Mouse (Mus musculus): ENCODE measurements around the gene Trim54.

The Trim54 gene

DNA sequence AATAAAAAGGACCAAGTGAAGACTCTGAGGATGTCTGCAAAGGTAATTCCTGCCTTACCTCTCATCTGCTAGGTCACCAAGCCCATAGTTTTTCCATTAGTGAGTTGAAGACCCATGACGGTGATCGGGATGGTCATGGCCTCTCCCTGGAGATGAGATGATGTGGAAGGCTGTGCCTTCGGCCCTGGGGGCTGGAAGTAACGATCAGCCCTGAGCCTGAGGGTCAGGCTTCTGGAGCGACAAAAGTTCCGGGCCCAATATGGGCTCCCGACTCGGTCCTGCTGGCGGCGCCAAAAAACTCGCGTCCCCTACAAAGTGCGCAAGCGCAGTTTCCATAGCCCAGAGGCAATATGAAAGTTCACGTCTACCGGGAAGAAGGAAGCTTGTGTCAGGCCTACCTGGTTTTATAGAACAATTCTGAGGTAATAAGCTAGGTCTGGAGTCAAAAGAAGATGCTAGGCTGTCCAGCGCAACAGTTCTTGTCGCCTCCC is 8.5 kb upstream of the Trim54 start, which contains the start of gene Slc30a3:
Gene Slc30a3 (minus strand): TSS at position 238 of the 491 bp plus-strand sequence.
- DNase-seq: no peak

- peak; percentile 31 for DNase-seq
Measured at GRCm38 (mm10) chr5:31110781-31111180, 5.7 kb upstream of the Trim54 start.

- no peak for DNase-seq
Measured at GRCm38 (mm10) chr5:31116912-31117311, 400 bp downstream of the Trim54 start.

GRCm38 (mm10) chr5:31121111-31121510 is 4.6 kb downstream of the Trim54 start:
- DNase-seq: no peak

- no peak for DNase-seq
Measured at GRCm38 (mm10) chr5:31123481-31123880, 7.0 kb downstream of the Trim54 start.

- DNase-seq: no peak
Measured at GRCm38 (mm10) chr5:31126050-31126449, 9.5 kb downstream of the Trim54 start.

DNA sequence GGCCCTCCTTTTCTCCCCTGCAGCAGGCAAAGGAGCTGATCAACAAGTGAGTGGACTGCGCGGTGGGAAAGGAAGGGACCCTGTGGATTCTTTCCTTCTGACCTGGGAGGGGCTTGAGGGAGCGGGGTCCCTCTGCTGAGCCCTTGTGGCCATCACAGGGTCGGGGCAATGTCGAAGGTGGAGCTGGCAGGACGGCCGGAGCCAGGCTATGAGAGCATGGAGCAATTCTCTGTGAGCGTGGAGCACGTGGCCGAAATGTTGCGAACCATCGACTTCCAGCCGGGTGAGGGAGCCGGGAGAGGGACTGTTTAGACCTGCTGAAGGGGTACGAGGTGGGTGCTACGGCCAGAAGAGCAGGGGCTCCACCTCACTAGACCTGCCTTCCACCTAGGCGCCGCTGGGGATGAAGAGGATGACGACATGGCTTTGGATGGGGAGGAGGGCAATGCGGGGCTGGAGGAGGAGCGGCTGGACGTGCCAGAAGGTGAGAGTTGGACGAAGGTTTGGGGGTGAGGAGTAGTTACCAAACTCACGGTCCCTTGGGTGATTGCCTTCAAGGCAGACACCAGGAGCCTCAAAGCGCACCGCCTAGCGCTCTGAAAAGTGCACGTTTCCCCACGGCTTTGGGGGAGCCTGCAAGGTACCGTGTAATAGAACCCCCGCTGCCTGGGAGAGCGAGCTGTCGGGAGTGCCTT is 20.4 kb downstream of the Trim54 start:
- no peak for DNase-seq

DNA sequence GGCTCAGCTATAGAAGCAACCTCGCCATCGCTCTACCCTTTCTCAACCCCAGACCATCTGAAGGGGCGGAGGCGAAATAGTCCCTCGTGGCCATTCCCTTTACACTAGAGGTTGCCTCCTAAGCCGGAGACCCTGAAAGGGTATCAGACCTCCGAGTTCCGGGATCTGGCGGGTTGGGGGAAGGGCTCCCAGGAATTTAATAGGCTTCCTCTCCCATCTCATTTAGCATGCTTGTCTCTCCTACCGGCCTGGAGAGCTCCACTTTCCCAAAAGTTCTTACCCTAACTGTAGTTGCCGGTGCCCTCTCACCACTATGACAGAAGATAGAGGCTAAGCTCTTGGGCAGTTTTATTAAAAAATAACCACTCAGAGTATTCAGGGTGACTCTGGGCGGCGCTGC is 21.1 kb downstream of the Trim54 start:
- DNase-seq: no peak

DNA sequence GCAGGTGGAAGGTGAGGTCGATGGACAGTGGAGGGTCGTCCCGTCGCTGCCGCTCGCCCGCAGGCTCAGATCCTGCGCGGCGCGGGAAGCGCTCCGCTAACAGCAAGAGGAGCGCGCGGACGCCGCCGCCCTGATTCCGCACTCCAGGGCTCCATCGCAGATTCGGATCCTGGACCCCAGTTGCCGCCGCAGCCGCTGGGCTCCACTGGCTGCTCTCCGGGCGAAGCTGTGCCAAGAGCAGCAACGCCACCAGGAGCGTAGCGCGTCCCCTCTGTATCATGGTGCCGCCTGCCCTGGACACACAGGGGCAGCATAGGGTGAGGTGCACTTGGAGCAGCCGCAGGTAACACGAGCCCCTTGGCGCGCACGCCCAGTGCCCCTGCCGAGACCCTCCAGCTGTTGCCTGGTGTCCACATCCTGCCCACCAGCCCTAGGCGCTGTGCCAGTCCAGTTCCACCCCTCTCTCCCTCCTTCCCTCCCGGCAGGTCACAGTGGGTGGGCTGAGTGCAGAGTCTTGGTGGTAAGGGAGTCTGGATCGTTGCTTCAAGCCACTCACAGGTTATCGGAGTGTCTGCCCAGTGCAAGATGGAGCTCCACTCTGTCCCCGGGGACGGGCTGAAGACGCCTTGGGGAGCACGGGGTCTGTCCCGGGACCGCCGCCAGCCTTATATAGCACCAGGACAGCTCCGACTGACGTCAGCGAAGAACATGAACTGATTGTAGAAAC is 21.9 kb downstream of the Trim54 start, which contains the start of gene Ucn:
Gene Ucn (minus strand): TSS at position 589 of the 727 bp plus-strand sequence.
- peak; percentile 27 for DNase-seq

DNA sequence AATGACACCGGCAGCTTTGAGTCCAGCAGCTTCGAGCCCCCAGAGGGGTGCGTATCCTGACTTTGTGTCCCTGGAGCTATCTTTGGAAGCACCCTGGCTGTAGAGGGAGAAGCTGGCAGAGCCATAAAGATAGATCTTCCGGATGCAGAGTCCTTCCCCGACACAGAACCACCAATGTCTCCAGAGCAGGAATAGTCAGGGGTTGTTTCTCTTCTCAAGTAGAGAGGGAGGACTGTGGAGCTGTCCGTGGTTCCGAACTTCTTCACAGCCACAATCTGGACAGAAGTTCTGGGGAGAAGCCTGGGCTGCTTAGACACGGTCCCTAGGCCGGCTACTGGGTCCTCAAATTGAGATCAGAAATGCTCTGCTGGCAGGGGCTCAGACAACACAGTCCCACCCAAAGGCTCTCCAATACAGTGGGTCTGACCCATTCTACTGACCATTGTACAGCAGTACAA is 22.5 kb downstream of the Trim54 start:
- DNase-seq: no peak

GRCm38 (mm10) chr5:31149781-31150180 is 33.3 kb downstream of the Trim54 start:
- DNase-seq: no peak

DNA sequence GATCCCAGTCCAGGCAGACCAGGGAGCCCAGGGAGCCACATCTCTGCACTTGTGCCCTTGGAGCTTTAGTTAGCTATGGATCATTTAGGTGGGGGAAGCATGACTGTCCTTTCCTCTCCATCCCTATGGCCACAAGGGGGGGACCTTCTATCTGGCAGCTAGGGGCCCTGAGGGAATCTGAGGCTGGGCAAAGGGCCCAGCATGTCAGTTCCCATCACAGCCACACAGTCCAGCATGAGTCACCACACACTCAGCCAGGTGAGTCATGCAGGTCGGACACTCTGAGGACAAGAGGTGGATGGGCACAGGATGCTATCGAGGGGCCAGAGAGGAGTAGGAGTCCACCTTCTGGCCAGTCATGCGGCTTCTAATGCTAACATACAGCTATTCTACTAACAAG is 35.2 kb downstream of the Trim54 start:
- no peak for DNase-seq

DNA sequence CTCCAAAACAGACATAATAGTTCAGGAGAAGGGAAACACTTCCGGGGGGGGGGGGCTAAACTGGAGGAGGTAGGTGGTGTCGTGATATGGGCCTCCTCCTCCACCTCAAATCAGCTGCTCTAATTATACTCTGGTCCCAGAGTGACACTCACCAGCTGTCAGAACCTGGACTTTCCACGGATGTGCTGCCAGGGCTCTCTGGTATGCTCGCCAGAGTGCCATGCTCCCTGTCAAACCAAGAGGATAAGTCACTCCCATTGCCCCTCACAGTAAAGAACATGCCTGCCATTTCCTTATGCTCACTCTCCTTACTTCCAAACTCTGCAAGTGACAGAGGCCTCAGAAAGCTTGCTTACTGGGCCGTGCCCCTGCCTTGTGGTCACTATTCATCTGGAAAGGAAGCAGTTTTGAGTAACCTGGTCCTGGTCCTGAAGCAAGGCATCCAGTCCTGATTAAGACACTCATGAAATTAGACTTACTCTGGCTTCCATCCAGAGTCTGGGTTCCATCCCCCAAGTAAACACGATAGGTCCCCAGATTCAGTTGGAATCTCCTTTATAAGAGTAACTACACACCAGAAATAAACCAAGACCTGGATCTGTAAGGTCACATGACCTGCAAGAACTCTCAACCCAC is 37.1 kb downstream of the Trim54 start:
- DNase-seq: no peak

DNA sequence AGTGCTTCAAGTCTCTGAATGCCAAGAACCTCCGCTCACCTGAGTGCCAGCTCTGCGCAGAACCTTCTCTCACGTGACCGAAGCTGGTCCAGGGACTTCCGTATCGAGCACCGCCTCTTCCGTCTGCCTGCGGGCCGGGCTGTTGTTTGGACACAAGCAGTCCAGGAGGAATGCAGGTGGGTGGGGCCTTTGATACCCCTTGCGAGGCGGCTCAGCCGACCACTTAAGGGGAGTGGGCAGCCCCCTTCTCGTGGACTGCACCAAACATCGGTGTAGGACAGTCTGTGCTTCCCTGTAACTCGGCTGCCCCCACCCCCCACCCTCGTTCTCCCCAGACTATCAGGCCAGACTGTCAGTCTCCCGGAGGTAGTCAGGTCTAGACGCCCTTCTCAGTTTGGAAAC is 37.6 kb downstream of the Trim54 start, which contains the start of gene Mpv17:
Gene Mpv17 (minus strand): TSS at position 100 of the 402 bp plus-strand sequence.
- peak; percentile 89 for DNase-seq

DNA sequence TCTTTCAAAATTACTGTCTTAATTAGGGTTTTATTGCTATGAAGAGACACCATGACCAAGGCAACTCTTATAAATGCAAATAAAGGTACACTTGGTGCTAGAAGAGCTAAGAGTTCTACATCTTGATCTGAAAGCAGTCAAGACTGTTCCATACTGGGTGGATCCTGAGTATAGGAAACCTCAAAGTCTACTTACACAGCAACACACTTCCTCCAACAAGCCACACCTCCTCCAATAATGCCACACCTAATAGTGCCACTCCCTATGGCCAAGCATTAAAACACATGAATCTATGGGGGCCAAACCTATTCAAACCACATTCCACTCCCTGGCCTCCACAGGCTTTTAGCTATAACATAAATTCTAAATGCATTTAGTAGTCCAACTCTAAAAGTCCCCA is 46.0 kb downstream of the Trim54 start:
- DNase-seq: no peak

DNA sequence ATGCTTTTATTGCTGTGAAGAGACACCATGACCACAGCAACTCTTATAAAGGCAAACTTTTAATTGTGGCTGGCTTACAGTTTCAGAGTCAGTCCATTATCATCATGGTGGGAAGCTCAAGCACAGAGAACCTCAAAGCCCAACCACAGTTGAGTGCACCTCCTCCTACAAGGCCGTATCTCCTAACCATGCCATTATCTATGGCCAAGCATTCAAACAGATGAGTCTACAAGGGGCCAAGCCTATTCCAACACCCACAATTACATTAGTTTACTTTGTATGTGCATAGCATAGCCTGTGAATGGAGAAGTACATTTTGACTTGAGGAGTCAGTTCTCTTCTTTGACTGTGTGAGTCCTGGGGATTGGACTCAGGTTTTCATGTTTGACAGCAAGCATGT is 48.4 kb downstream of the Trim54 start:
- no peak for DNase-seq

- DNase-seq: peak; percentile 16
Measured at GRCm38 (mm10) chr5:31168630-31169029, 52.1 kb downstream of the Trim54 start.

DNA sequence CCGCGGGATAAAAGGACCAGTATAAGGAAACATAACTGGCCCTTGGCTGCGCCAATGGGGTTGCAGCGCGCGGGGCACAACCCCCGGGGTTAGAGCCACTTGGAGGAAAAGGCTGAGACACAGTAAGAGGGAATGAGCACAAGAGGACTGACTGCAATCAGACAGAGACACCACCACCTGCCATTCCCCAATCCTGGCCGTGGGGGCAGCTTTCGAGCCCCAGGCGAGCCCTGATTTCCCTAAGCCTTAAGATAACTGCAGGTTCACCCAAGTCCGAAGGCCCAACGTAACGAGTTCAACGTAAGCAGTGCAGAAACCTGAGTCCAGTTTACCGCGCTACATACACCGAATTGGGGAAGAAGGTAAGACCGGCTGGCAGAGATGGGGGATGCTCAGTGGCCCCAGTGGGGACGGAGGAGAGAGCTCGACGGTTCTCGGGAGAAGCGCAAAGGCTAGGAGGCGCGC is 62.8 kb downstream of the Trim54 start:
- DNase-seq: no peak

- DNase-seq: peak; percentile 98
Measured at GRCm38 (mm10) chr5:31179766-31180630, 63.5 kb downstream of the Trim54 start, which contains the start of the genes Gm29609 and Gtf3c2. Gm29609 (minus strand) TSS chr5:31179911. Gtf3c2 (minus strand) TSS chr5:31180144.

DNA sequence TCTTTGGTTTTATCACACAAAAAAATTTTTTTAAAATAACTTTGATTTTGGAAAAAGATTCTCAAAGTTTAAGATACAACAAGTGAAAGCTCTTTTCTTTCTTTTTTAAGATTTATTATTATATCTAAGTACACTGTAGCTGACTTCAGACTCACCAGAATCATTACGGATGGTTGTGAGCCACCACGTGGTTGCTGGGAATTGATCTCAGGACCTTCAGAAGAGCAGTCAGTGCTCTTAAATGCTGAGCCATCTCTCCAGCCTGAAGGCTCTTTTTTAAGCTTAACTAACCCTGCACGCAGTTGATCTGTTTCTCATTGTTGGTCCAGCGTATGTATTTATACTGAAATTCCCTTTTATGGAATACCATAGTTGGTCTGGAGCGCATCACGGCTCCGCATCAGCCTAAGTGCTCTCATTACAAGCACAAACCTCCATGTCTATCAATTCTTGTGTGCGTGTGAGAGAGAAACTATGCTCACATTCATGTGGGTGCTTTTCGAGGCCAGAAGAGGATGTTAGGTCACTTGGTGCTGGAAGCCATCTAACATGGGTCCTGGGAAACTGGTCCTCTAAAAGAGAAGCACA is 64.8 kb downstream of the Trim54 start:
- no peak for DNase-seq

DNA sequence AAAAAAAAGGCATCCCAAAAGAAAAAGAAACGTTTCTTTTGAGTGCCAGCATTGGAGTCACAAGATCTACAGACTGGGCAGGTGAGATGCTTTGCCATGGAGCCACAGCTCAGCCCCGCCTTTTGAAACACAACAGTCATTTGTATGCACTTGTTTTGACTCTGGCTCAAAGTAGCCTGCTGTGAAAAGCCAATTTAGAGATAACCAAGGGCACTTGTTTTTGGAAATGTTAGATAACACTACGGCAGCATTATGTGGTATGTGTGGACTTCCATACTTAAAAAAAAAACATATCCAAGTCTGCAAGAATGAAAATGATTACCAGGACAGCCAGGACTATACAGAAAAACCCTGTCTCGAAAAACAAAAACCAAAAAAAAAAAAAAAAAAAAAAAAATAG is 67.2 kb downstream of the Trim54 start:
- no peak for DNase-seq
